Comparison of ENCODE assay signal across 7 mouse cellular contexts in genomic region chr1:133609771-133610502, GRCm38 (mm10). TPM values are rescaled to one million over a fixed set of nuclear protein-coding genes. Genes with fewer than 3 reads are reported as not detected.
A peak's percentile ranks its signal among the peaks of the same experiment; 100 is the strongest.
DNase-seq lines count a peak whose midpoint lies in the region; ATAC-seq lines count a peak whose summit lies in the region.

Gene Snrpe, minus strand, starts transcription at chr1:133610291.

- ATAC-seq in intestine, embryonic 16.5 days = peak; percentile 98
- peak; percentile 96 for ATAC-seq in midbrain, embryonic 11.5 days (ENCODE audit: low FRiP score)

- peak within 1 kb of the TSS; percentile 91 for H3K27ac ChIP-seq in intestine, embryonic 16.5 days (ENCODE audit: low read length)
- H3K27ac ChIP-seq in midbrain, embryonic 11.5 days (ENCODE audit: low read depth, low read length) = peak within 1 kb of the TSS; percentile 86

- H3K36me3 ChIP-seq in intestine, embryonic 16.5 days (ENCODE audit: control insufficient read depth, insufficient read depth, low read length) = 0 out of 2 replicates have a peak, but pooled peaks cover 2% of the 10 kb centered on the region
- peaks cover 24% of the 10 kb centered on the region for H3K36me3 ChIP-seq in midbrain, embryonic 11.5 days (ENCODE audit: control insufficient read depth, insufficient read depth, low read length)

- intact Hi-C loops in left cerebral cortex, postnatal 36 days (cut with DNase I) = loop anchor here (1.0 to 10.0 kb wide), 5 partner anchors 187 to 475 kb away; partner anchors contain the start of gene Ppp1r15b

- no peaks in the 10 kb centered on the region for H3K27me3 ChIP-seq in intestine, embryonic 16.5 days (replicated peaks; ENCODE audit: control insufficient read depth, insufficient read depth, low read length)
- H3K27me3 ChIP-seq in midbrain, embryonic 11.5 days (ENCODE audit: control insufficient read depth, insufficient read depth, low read length) = no peaks in the 10 kb centered on the region

- peak within 1 kb of the TSS; percentile 69 for H3K4me2 ChIP-seq in intestine, embryonic 16.5 days (ENCODE audit: low read depth, low read length)
- H3K4me2 ChIP-seq in midbrain, embryonic 11.5 days = peak within 1 kb of the TSS; percentile 76

- under 1% methylated on average over 73 of the region's 73 CpGs for WGBS in intestine, embryonic 16.5 days
- WGBS in midbrain, embryonic 11.5 days = under 1% methylated on average over 72 of the region's 73 CpGs

- H3K9ac ChIP-seq in intestine, embryonic 16.5 days (ENCODE audit: low read depth, low read length) = peak within 1 kb of the TSS; percentile 94
- H3K9ac ChIP-seq in midbrain, embryonic 11.5 days (ENCODE audit: low read length) = peak within 1 kb of the TSS; percentile 97

- H3K4me1 ChIP-seq in intestine, embryonic 16.5 days (ENCODE audit: control insufficient read depth, insufficient read depth, low read length) = peaks cover 8% of the 10 kb centered on the region; the same call in 1 of the 2 replicates
- H3K4me1 ChIP-seq in midbrain, embryonic 11.5 days (ENCODE audit: control insufficient read depth, insufficient read depth, low read length) = peaks cover 7% of the 10 kb centered on the region

- peak within 1 kb of the TSS; percentile 89 for H3K4me3 ChIP-seq in intestine, embryonic 16.5 days (ENCODE audit: low read length)
- H3K4me3 ChIP-seq in midbrain, embryonic 11.5 days (ENCODE audit: low read depth, low read length) = peak within 1 kb of the TSS; percentile 93

- H3K9me3 ChIP-seq in intestine, embryonic 16.5 days (ENCODE audit: control insufficient read depth, low read length) = no peaks in the 10 kb centered on the region
- no peaks in the 10 kb centered on the region for H3K9me3 ChIP-seq in midbrain, embryonic 11.5 days (ENCODE audit: control insufficient read depth, low read length)

- DNase-seq in adrenal gland, adult 8-10 months = peak; percentile 93
- peak; percentile 97 for DNase-seq in embryo, embryonic 9.5 days (ENCODE audit: extremely low spot score)
- DNase-seq in gastrocnemius, postnatal 4 days (ENCODE audit: low spot score in 2 of 2) = peak; percentile 93 to 97
- DNase-seq in left cerebral cortex, postnatal 36 days (ENCODE audit: low spot score in 2 of 2) = peak; percentile 93 to 94
- DNase-seq in midbrain, embryonic 11.5 days (ENCODE audit: low spot score, missing footprints) = peak; percentile 98
- peak; percentile 97 for DNase-seq in skeletal muscle tissue, adult 2 months (ENCODE audit: low read depth, low spot score)

RNA-seq across cellular contexts. Expression of gene Snrpe, which starts in this region (rescaled TPM):
- total RNA-seq in adrenal gland, adult 8-10 months (2022) = 100 to 1,000 TPM in 2 of 4 experiments, 10 to 100 TPM in 2; 98.3 to 118 (median 103) TPM
- total RNA-seq in gastrocnemius, postnatal 4 days (2021) = 100 to 1,000 TPM; 115 to 123 TPM
- polyA plus RNA-seq in intestine, embryonic 16.5 days (2015; fragmentation: Nextera tagmentation; extraction: Ambion mirVana) = 451 and 495 TPM in 2 replicates
- 10 to 100 TPM; 57.6 to 58.2 TPM for total RNA-seq in left cerebral cortex, postnatal 36 days (2021)
- polyA plus RNA-seq in midbrain, embryonic 11.5 days (2014; fragmentation: Nextera tagmentation; extraction: Ambion mirVana) = 778 and 875 TPM in 2 replicates

Comparison
In these comparisons a context has a peak if more than half of its experiments do, and no peak if none do; other contexts are left out.
1. Peak in every context shown above with its lines: DNase-seq, ATAC-seq, H3K4me3 ChIP-seq and H3K27ac ChIP-seq.